21 mouse cellular contexts compared by ENCODE assay signal in the genomic region with DNA sequence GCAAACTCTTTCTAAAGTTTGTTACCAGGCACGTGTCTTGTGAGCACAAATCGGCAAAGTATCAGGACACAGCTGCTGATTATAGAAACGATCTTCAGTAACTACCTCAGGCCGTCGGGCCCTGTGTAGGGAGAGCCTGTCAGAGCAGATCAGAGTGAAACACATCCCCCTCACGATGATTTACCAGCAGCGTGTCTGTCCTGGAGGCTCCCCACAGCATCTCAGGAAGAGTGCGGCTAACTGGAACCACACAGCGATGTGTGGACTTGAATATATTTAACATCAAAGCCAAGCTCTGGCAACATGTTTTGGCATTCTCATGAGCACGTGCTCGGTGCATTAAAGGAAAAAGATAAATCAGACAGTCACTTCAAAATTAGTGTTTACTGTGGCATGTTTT.
DNase-seq lines count a peak whose midpoint lies in the region; ATAC-seq and TF ChIP-seq lines count a peak whose summit lies in the region.
"Had no signal": no experiment of that assay in that cellular context is flagged by ENCODE, and none has a peak within 500 bp of the region (broad histone marks: within the 10 kb centered on the region; RNA-seq: fewer than 3 reads in every experiment).

No protein-coding gene starts in this region.

- DNase-seq in brain, embryonic 14.5 days (ENCODE audit: low read depth): peak; percentile 66
- peak; percentile 54 for DNase-seq in embryonic facial prominence, embryonic 11.5 days (ENCODE audit: low spot score)
- DNase-seq in midbrain, embryonic 14.5 days: peak; percentile 69
- no peak for DNase-seq in ovary, postnatal 36 days (ENCODE audit: low spot score)
- DNase-seq in left cerebral cortex, postnatal 25 days (ENCODE audit: low spot score in 2 of 2): no peak
- no peak for DNase-seq in adrenal gland, postnatal 36 days
- DNase-seq: adrenal gland, adult 2 months; cerebellum, adult 11-12 months; cerebellum, postnatal 25 days; heart, postnatal 4 days; lung, postnatal 10 days; right cerebral cortex, postnatal 25 days; thymus, postnatal 36 days had no signal

- no peak for TF ChIP-seq POLR2A in brain, embryonic 14.5 days (IDR thresholded peaks at IDR 0.05; ENCODE audit: borderline replicate concordance, extremely low read depth, insufficient read depth, insufficient read length, poor library complexity, severe bottlenecking)

- no peaks in the 10 kb centered on the region for H3K27me3 ChIP-seq in hindbrain, embryonic 12.5 days
- H3K27me3 ChIP-seq in hindbrain, embryonic 16.5 days (replicated peaks; ENCODE audit: control insufficient read depth, insufficient read depth, low read length): no peaks in the 10 kb centered on the region
- H3K27me3 ChIP-seq in embryonic facial prominence, embryonic 11.5 days (ENCODE audit: control insufficient read depth, insufficient read depth, low read length): no peaks in the 10 kb centered on the region
- no peaks in the 10 kb centered on the region for H3K27me3 ChIP-seq in midbrain, embryonic 14.5 days (ENCODE audit: control insufficient read depth, insufficient read depth, low read length)
- H3K27me3 ChIP-seq: CH12.LX; heart, embryonic 13.5 days; limb, embryonic 12.5 days had no signal

- no peak overlapping the region for H3K27ac ChIP-seq in hindbrain, embryonic 12.5 days
- H3K27ac ChIP-seq in hindbrain, embryonic 16.5 days (ENCODE audit: low read depth, low read length): no peak overlapping the region
- H3K27ac ChIP-seq in embryonic facial prominence, embryonic 11.5 days (replicated peaks; ENCODE audit: low read depth, low read length): no peak overlapping the region
- H3K27ac ChIP-seq in midbrain, embryonic 14.5 days (replicated peaks; ENCODE audit: low read depth, low read length): no peak overlapping the region
- H3K27ac ChIP-seq: forebrain, embryonic 13.5 days; heart, embryonic 13.5 days; left cerebral cortex, adult 2 months; limb, embryonic 12.5 days; liver, embryonic 14.5 days had no signal

- no peak for TF ChIP-seq CTCF in brain, embryonic 14.5 days (IDR thresholded peaks at IDR 0.05; ENCODE audit: borderline replicate concordance, extremely low read depth, insufficient read depth, insufficient read length)

- intact Hi-C loops in left cerebral cortex, postnatal 25 days (cut with DNase I): no loop called here

- H3K9ac ChIP-seq in hindbrain, embryonic 12.5 days: no peak overlapping the region
- H3K9ac ChIP-seq in hindbrain, embryonic 16.5 days (ENCODE audit: low read depth, low read length): no peak overlapping the region
- H3K9ac ChIP-seq in embryonic facial prominence, embryonic 11.5 days (replicated peaks; ENCODE audit: low read length): no peak overlapping the region
- H3K9ac ChIP-seq in midbrain, embryonic 14.5 days (replicated peaks; ENCODE audit: low read length): no peak overlapping the region
- H3K9ac ChIP-seq: forebrain, embryonic 13.5 days; heart, embryonic 13.5 days; limb, embryonic 12.5 days; liver, embryonic 14.5 days had no signal

- no peak overlapping the region for H3K4me2 ChIP-seq in hindbrain, embryonic 12.5 days (replicated peaks)
- H3K4me2 ChIP-seq in hindbrain, embryonic 16.5 days (ENCODE audit: low read length): no peak overlapping the region
- H3K4me2 ChIP-seq in embryonic facial prominence, embryonic 11.5 days (ENCODE audit: low read depth, low read length): no peak overlapping the region
- no peak overlapping the region for H3K4me2 ChIP-seq in midbrain, embryonic 14.5 days (ENCODE audit: low read length)
- H3K4me2 ChIP-seq: forebrain, embryonic 13.5 days; heart, embryonic 13.5 days; limb, embryonic 12.5 days had no signal

- no peak overlapping the region for H3K4me3 ChIP-seq in hindbrain, embryonic 12.5 days
- no peak overlapping the region for H3K4me3 ChIP-seq in hindbrain, embryonic 16.5 days (ENCODE audit: low read length)
- no peak overlapping the region for H3K4me3 ChIP-seq in embryonic facial prominence, embryonic 11.5 days (ENCODE audit: low read depth, low read length)
- no peak overlapping the region for H3K4me3 ChIP-seq in midbrain, embryonic 14.5 days (replicated peaks; ENCODE audit: low read depth, low read length)
- H3K4me3 ChIP-seq: forebrain, embryonic 13.5 days; heart, embryonic 13.5 days; left cerebral cortex, adult 2 months; limb, embryonic 12.5 days had no signal

- no peaks in the 10 kb centered on the region for H3K9me3 ChIP-seq in hindbrain, embryonic 12.5 days (replicated peaks)
- no peaks in the 10 kb centered on the region for H3K9me3 ChIP-seq in hindbrain, embryonic 16.5 days (ENCODE audit: control insufficient read depth, low read length)
- no peaks in the 10 kb centered on the region for H3K9me3 ChIP-seq in embryonic facial prominence, embryonic 11.5 days (replicated peaks; ENCODE audit: control insufficient read depth, low read length)
- H3K9me3 ChIP-seq in midbrain, embryonic 14.5 days (ENCODE audit: control insufficient read depth, low read length): no peaks in the 10 kb centered on the region
- H3K9me3 ChIP-seq: forebrain, embryonic 13.5 days; heart, embryonic 13.5 days; limb, embryonic 12.5 days had no signal

- H3K36me3 ChIP-seq in hindbrain, embryonic 12.5 days: 0 out of 2 replicates have a peak, but pooled peaks cover 3% of the 10 kb centered on the region
- no peaks in the 10 kb centered on the region for H3K36me3 ChIP-seq in hindbrain, embryonic 16.5 days (ENCODE audit: control insufficient read depth, insufficient read depth, low read length)
- H3K36me3 ChIP-seq in embryonic facial prominence, embryonic 11.5 days (replicated peaks; ENCODE audit: control insufficient read depth, insufficient read depth, low read depth, low read length): no peaks in the 10 kb centered on the region
- H3K36me3 ChIP-seq in midbrain, embryonic 14.5 days (ENCODE audit: control insufficient read depth, insufficient read depth, low read length): no peaks in the 10 kb centered on the region
- H3K36me3 ChIP-seq: heart, embryonic 13.5 days had no signal

- peak; percentile 29; the same call in 1 of the 2 replicates for ATAC-seq in hindbrain, embryonic 12.5 days (ENCODE audit: low FRiP score)
- ATAC-seq in hindbrain, embryonic 16.5 days: no peak
- ATAC-seq in embryonic facial prominence, embryonic 11.5 days (replicated peaks; ENCODE audit: insufficient number of reproducible peaks, low FRiP score, low TSS enrichment, low read depth): 0 out of 2 replicates have a peak, but pooled peaks have one; percentile 44
- peak; percentile 58; the same call in 1 of the 2 replicates for ATAC-seq in midbrain, embryonic 14.5 days (ENCODE audit: low FRiP score, low TSS enrichment)
- ATAC-seq: forebrain, embryonic 13.5 days had no signal

- 27% methylated on average over 11 of the region's 11 CpGs for WGBS in hindbrain, embryonic 12.5 days
- WGBS in hindbrain, embryonic 16.5 days: 36% methylated on average over 11 of the region's 11 CpGs
- WGBS in embryonic facial prominence, embryonic 11.5 days: 23% methylated on average over 11 of the region's 11 CpGs
- 9% methylated on average over 11 of the region's 11 CpGs for WGBS in midbrain, embryonic 14.5 days

- peaks cover 12% of the 10 kb centered on the region for H3K4me1 ChIP-seq in hindbrain, embryonic 12.5 days
- H3K4me1 ChIP-seq in hindbrain, embryonic 16.5 days (ENCODE audit: control insufficient read depth, insufficient read depth, low read depth, low read length): peaks cover 4% of the 10 kb centered on the region
- 0 out of 2 replicates have a peak, but pooled peaks cover 2% of the 10 kb centered on the region for H3K4me1 ChIP-seq in embryonic facial prominence, embryonic 11.5 days (ENCODE audit: control insufficient read depth, insufficient read depth, low read length)
- peaks cover 24% of the 10 kb centered on the region for H3K4me1 ChIP-seq in midbrain, embryonic 14.5 days (ENCODE audit: control insufficient read depth, insufficient read depth, low read length)

Comparison
In these comparisons a context has a peak if more than half of its experiments do, and no peak if none do; other contexts are left out.
1. DNase-seq: peak in brain, embryonic 14.5 days (single experiment), embryonic facial prominence, embryonic 11.5 days (single experiment) and midbrain, embryonic 14.5 days (single experiment); none in ovary, postnatal 36 days (single experiment), left cerebral cortex, postnatal 25 days (0 of 2) and adrenal gland, postnatal 36 days (0 of 2).